Mouse (Mus musculus) testis, postnatal 14 days (tissue): ENCODE measurements around the gene Mfsd4b3.
"Not testable (repeated sequence)": the region's sequence is repeated elsewhere in the genome, so short reads cannot be mapped to it uniquely, and the experiment has no call there.

Experiments used
- DNase-seq: peaks from one replicate; pipeline ENCODE4 v3.0.0; 2021; ENCODE audit warnings: low spot score

The Mfsd4b3 gene

GRCm38 (mm10) chr10:39924556-39924955 is 35.4 kb downstream of the Mfsd4b3 start:
- DNase-seq = not testable (repeated sequence)

DNA sequence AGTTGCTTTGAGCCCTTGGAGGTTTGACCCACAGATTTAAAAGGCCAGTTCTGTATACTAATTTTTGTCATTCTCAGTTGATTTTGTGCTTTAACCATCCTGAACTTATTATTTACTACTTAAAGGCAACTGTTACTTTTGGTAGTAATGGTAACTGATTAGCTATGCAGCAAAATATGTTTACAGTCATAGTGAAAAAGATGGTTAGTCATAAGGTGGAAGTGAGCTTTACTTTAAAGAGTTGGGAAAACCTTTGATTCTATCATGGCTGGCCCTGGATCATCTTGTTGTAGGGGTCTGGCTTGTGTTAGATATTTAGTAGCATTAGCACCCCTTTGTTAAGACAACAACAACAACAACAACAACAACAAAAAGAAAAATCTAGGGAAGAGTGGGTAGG is 47.3 kb downstream of the Mfsd4b3 start:
- no peak for DNase-seq

- DNase-seq = no peak
These were observed 51.0 kb downstream of the Mfsd4b3 start for GRCm38 (mm10) chr10:39908768-39909441.

- DNase-seq = no peak
These were observed 52.9 kb downstream of the Mfsd4b3 start for GRCm38 (mm10) chr10:39906799-39907658.

- no peak for DNase-seq
These were observed 55.8 kb downstream of the Mfsd4b3 start for GRCm38 (mm10) chr10:39904191-39904590.

DNA sequence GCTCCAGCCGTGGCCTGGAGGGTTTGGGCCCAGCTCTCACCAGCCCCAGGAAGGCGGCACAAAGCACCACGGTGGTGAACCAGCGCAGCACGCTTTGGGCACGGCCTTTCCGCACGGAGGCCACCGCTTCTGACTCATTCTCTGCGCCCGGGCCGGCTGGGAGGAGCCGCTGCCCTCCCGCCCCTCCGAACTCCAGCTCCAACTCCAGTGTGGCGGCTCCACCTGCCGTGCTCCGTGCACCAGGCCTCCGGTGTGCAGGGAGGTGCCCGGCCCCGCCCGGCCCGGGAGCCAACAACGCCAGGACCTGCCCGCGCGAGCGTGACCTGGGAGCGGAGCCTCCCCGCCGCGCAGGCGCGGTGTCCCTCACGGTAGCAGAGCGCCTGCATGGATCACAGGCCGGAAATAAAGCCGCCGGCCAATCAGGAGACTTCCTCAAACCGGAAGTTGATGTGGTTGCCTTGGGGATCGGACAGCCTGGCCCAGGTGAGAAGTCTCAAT is 61.0 kb downstream of the Mfsd4b3 start, which contains the start of gene Mfsd4b4:
Gene Mfsd4b4 (minus strand): TSS at position 365 of the 498 bp plus-strand sequence.
- DNase-seq = peak; percentile 90
